18 mouse cellular contexts compared by ENCODE assay signal in genomic region chr9:99390201-99390600, GRCm38 (mm10). TPM values are rescaled to one million over a fixed set of nuclear protein-coding genes. Genes with fewer than 3 reads are reported as not detected.
DNase-seq lines count a peak whose midpoint lies in the region; ATAC-seq lines count a peak whose summit lies in the region.
"Had no signal": no experiment of that assay in that cellular context is flagged by ENCODE, and none has a peak within 500 bp of the region (broad histone marks: within the 10 kb centered on the region; RNA-seq: fewer than 3 reads in every experiment).

No protein-coding gene starts in this region.

- H3K9me3 ChIP-seq in liver, embryonic 13.5 days (replicated peaks): no peaks in the 10 kb centered on the region
- H3K9me3 ChIP-seq in stomach, embryonic 16.5 days (replicated peaks; ENCODE audit: control insufficient read depth, low read length): no peaks in the 10 kb centered on the region
- H3K9me3 ChIP-seq: heart, embryonic 13.5 days; hindbrain, embryonic 10.5 days; midbrain, embryonic 10.5 days had no signal

- no peaks in the 10 kb centered on the region; the same call in 1 of the 2 replicates for H3K27me3 ChIP-seq in liver, embryonic 13.5 days
- H3K27me3 ChIP-seq in stomach, embryonic 16.5 days (ENCODE audit: control insufficient read depth, insufficient read depth, low read length): no peaks in the 10 kb centered on the region
- H3K27me3 ChIP-seq: heart, embryonic 13.5 days had no signal

- peak; percentile 39; the same call in 1 of the 2 replicates for ATAC-seq in liver, embryonic 13.5 days (ENCODE audit: low read depth)
- ATAC-seq in stomach, embryonic 16.5 days (ENCODE audit: insufficient read depth, low FRiP score): peak; percentile 70; the same call in 1 of the 2 replicates
- ATAC-seq in megakaryocyte, adult 5-6 weeks (ENCODE audit: poor library complexity, severe bottlenecking): no peak
- ATAC-seq: forebrain, embryonic 16.5 days had no signal

- DNase-seq in kidney, adult 8-10 months: peak; percentile 45 to 54
- DNase-seq in kidney, postnatal 10 days: no peak
- peak; percentile 60 for DNase-seq in ovary, adult 18-20 months (ENCODE audit: low spot score)
- DNase-seq in ovary, postnatal 36 days (ENCODE audit: low spot score): no peak
- DNase-seq in liver, embryonic 13.5 days: no peak
- DNase-seq in right cerebral cortex, postnatal 10 days (ENCODE audit: low spot score in 2 of 2): no peak
- DNase-seq: adrenal gland, postnatal 10 days; cerebellum, adult 9-11 months; lung, embryonic 14.5 days; thymus, postnatal 14 days had no signal

- H3K4me1 ChIP-seq in liver, embryonic 13.5 days (replicated peaks): peaks cover 5% of the 10 kb centered on the region
- peaks cover 9% of the 10 kb centered on the region; the same call in 1 of the 2 replicates for H3K4me1 ChIP-seq in stomach, embryonic 16.5 days (ENCODE audit: control insufficient read depth, insufficient read depth, low read length)
- H3K4me1 ChIP-seq: heart, embryonic 13.5 days had no signal

- no peak overlapping the region for H3K9ac ChIP-seq in liver, embryonic 13.5 days
- no peak overlapping the region for H3K9ac ChIP-seq in stomach, embryonic 16.5 days (ENCODE audit: low read length)
- H3K9ac ChIP-seq: heart, embryonic 13.5 days; lung, embryonic 14.5 days had no signal

- no peak overlapping the region for H3K4me3 ChIP-seq in liver, embryonic 13.5 days (replicated peaks)
- no peak overlapping the region for H3K4me3 ChIP-seq in stomach, embryonic 16.5 days (replicated peaks; ENCODE audit: low read length)
- H3K4me3 ChIP-seq: heart, embryonic 13.5 days; hindbrain, embryonic 10.5 days; midbrain, embryonic 10.5 days; myocyte had no signal

- WGBS in liver, embryonic 13.5 days (ENCODE audit: insufficient replicate concordance): 52% methylated on average over 5 of the region's 5 CpGs
- 63% methylated on average over 5 of the region's 5 CpGs for WGBS in stomach, embryonic 16.5 days

- H3K27ac ChIP-seq in liver, embryonic 13.5 days: no peak overlapping the region
- H3K27ac ChIP-seq in stomach, embryonic 16.5 days (ENCODE audit: low read length): no peak overlapping the region
- H3K27ac ChIP-seq: heart, embryonic 13.5 days; hindbrain, embryonic 10.5 days; midbrain, embryonic 10.5 days had no signal

- no peak overlapping the region for H3K4me2 ChIP-seq in liver, embryonic 13.5 days
- H3K4me2 ChIP-seq in stomach, embryonic 16.5 days (ENCODE audit: low read depth, low read length): no peak overlapping the region
- H3K4me2 ChIP-seq: heart, embryonic 13.5 days; lung, embryonic 14.5 days had no signal

- H3K36me3 ChIP-seq in liver, embryonic 13.5 days: 0 out of 2 replicates have a peak, but pooled peaks cover 8% of the 10 kb centered on the region
- H3K36me3 ChIP-seq in stomach, embryonic 16.5 days (ENCODE audit: control insufficient read depth, insufficient read depth, low read length): no peaks in the 10 kb centered on the region

RNA-seq across cellular contexts. Expression of gene Esyt3, which starts 31.8 kb away (rescaled TPM):
- polyA plus RNA-seq in liver, embryonic 13.5 days (2015; fragmentation: Nextera tagmentation; extraction: Ambion mirVana): 0.03 and 0.14 TPM in 2 replicates
- 0.90 and 1.5 TPM in 2 replicates for polyA plus RNA-seq in stomach, embryonic 16.5 days (2015; fragmentation: Nextera tagmentation; extraction: Ambion mirVana)
- not detected in 2 replicates for total RNA-seq in megakaryocyte, adult 5-6 weeks (2015)
- not detected in 2 replicates for total RNA-seq in megakaryocyte, adult 5-6 weeks (2017)
- total RNA-seq: MEL had no signal

RNA-seq across cellular contexts. Expression of gene Mras, which starts 47.0 kb away (rescaled TPM):
- polyA plus RNA-seq in liver, embryonic 13.5 days (2015; fragmentation: Nextera tagmentation; extraction: Ambion mirVana): 3.2 and 5.5 TPM in 2 replicates
- 8.4 and 9.5 TPM in 2 replicates for polyA plus RNA-seq in stomach, embryonic 16.5 days (2015; fragmentation: Nextera tagmentation; extraction: Ambion mirVana)
- 0.50 and 1.6 TPM in 2 replicates for total RNA-seq in megakaryocyte, adult 5-6 weeks (2015)
- 0.41 and 0.48 TPM in 2 replicates for total RNA-seq in megakaryocyte, adult 5-6 weeks (2017)
- total RNA-seq: MEL had no signal

Comparison
In these comparisons a context has a peak if more than half of its experiments do, and no peak if none do; other contexts are left out.
1. DNase-seq: peak in kidney, adult 8-10 months (2 of 2) and ovary, adult 18-20 months (single experiment); none in kidney, postnatal 10 days (single experiment), ovary, postnatal 36 days (single experiment), liver, embryonic 13.5 days (single experiment) and right cerebral cortex, postnatal 10 days (0 of 2).